Mouse (Mus musculus): ENCODE data around the gene Stip1. TPM values are rescaled to one million over a fixed set of nuclear protein-coding genes. Genes with fewer than 3 reads are reported as not detected.
A peak's percentile ranks its signal among the peaks of the same experiment; 100 is the strongest.

Stip1 gene
- polyA plus RNA-seq, 2 experiments, result 170 to 205 TPM

- H3K9ac ChIP-seq (ENCODE audit: low read depth, low read length, severe bottlenecking), result peak within 1 kb of the TSS; percentile 69
- ATAC-seq (ENCODE audit: low FRiP score, low read depth) (peak; percentile 75), DNase-seq (ENCODE audit: low spot score) (peak; percentile 91)
- TF ChIP-seq POLR2A (IDR thresholded peaks at IDR 0.05; ENCODE audit: borderline replicate concordance, extremely low read depth, insufficient read depth, insufficient read length), result 0 out of 2 replicates have a peak, but pooled peaks have one; percentile 12
- under 1% methylated on average over 42 of the region's 84 CpGs for WGBS
- peaks cover 23% of the 10 kb centered on the region for H3K4me1 ChIP-seq (ENCODE audit: control insufficient read depth, insufficient read depth, low read length)
- H3K4me3 ChIP-seq (replicated peaks; ENCODE audit: low read length), result peak within 1 kb of the TSS; percentile 67
- H3K27ac ChIP-seq (replicated peaks; ENCODE audit: low read depth, low read length), result peak within 1 kb of the TSS; percentile 87
- H3K4me2 ChIP-seq (replicated peaks; ENCODE audit: low read depth, low read length, severe bottlenecking), result peak within 1 kb of the TSS; percentile 86
- H3K36me3 ChIP-seq (ENCODE audit: control insufficient read depth, insufficient read depth, low read length), result peaks cover 14% of the 10 kb centered on the region; the same call in 1 of the 2 replicates
- H3K27me3 ChIP-seq (ENCODE audit: control insufficient read depth, insufficient read depth, low read length), result no peaks in the 10 kb centered on the region
- H3K9me3 ChIP-seq (ENCODE audit: control insufficient read depth, low read length), result no peaks in the 10 kb centered on the region
Observed at GRCm38 (mm10) chr19:6974211-6975205, 65.3 kb downstream of the Stip1 start, which contains the start of gene Ppp1r14b. TSS of gene Ppp1r14b (plus strand) at chr19:6974968.

GRCm38 (mm10) chr19:6973581-6974190 lies 66.1 kb downstream of the Stip1 start:
- H3K4me1 ChIP-seq (ENCODE audit: control insufficient read depth, insufficient read depth, low read length), result peaks cover 22% of the 10 kb centered on the region
- ATAC-seq (ENCODE audit: low FRiP score, low read depth), result no peak

DNA sequence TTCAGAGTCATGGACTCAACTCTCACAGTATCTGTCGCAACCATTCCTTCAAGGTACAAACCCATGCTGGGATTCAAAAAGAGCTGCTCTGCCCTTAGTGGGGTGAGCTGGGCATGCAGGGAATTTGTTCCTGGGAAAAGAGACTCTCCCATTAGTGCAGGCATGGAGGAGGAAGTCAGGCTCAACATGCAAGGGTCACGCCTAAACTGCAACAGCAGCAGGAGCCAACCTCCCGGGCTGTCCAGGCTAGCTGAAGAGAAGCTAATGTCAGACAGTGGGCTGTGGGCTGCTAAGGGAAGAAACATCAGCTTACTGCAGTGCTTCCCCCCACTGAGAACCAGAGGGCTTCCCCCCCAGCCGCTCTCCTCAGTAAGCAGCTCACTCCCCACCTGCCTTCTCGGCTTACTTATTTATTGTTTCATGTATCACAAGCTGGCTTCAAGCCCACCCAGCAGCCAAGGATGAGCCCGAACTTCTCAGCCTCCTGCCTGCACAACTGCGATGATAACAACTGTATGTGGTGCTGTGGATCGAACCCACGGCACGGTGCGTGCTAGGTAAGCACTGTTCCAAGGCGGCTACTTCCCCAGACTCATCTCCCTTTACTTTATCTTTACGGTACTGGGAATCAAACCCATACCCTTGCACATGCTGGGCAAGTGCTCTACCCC lies 67.4 kb downstream of the Stip1 start:
- no peak overlapping the region for H3K27ac ChIP-seq (replicated peaks; ENCODE audit: low read depth, low read length)
- H3K9ac ChIP-seq (ENCODE audit: low read depth, low read length, severe bottlenecking), result no peak overlapping the region
- no peak overlapping the region for H3K4me3 ChIP-seq (replicated peaks; ENCODE audit: low read length)
- no peak for ATAC-seq (ENCODE audit: low FRiP score, low read depth)
- no peaks in the 10 kb centered on the region for H3K27me3 ChIP-seq (ENCODE audit: control insufficient read depth, insufficient read depth, low read length)
- TF ChIP-seq POLR2A (IDR thresholded peaks at IDR 0.05; ENCODE audit: borderline replicate concordance, extremely low read depth, insufficient read depth, insufficient read length), result no peak
- H3K4me1 ChIP-seq (ENCODE audit: control insufficient read depth, insufficient read depth, low read length), result peaks cover 28% of the 10 kb centered on the region
- H3K4me2 ChIP-seq (replicated peaks; ENCODE audit: low read depth, low read length, severe bottlenecking), result no peak overlapping the region
- DNase-seq (ENCODE audit: low spot score), result no peak
- H3K36me3 ChIP-seq (ENCODE audit: control insufficient read depth, insufficient read depth, low read length), result 0 out of 2 replicates have a peak, but pooled peaks cover 2% of the 10 kb centered on the region
- WGBS, result 83% methylated on average over 13 of the region's 13 CpGs
- H3K9me3 ChIP-seq (ENCODE audit: control insufficient read depth, low read length), result no peaks in the 10 kb centered on the region

More at GRCm38 (mm10) chr19:6973581-6974190, 66.1 kb downstream of the Stip1 start:
- Histone ChIP-seq H3K4me2 (replicated peaks; ENCODE audit: low read depth, low read length, severe bottlenecking) (peak overlapping the region; percentile 86), H3K27me3 (ENCODE audit: control insufficient read depth, insufficient read depth, low read length) (no peaks in the 10 kb centered on the region), H3K9ac (ENCODE audit: low read depth, low read length, severe bottlenecking) (peak overlapping the region; percentile 69; the same call in 1 of the 2 replicates), H3K9me3 (ENCODE audit: control insufficient read depth, low read length) (no peaks in the 10 kb centered on the region), H3K36me3 (ENCODE audit: control insufficient read depth, insufficient read depth, low read length) (peaks cover 14% of the 10 kb centered on the region; the same call in 1 of the 2 replicates), H3K4me3 (replicated peaks; ENCODE audit: low read length) (peak overlapping the region; percentile 67), H3K27ac (replicated peaks; ENCODE audit: low read depth, low read length) (no peak overlapping the region)
- DNase-seq (ENCODE audit: low spot score), result no peak
- 30% methylated on average over 12 of the region's 12 CpGs for WGBS
- TF ChIP-seq POLR2A (IDR thresholded peaks at IDR 0.05; ENCODE audit: borderline replicate concordance, extremely low read depth, insufficient read depth, insufficient read length), result no peak

GRCm38 (mm10) chr19:6971644-6972043 lies 68.1 kb downstream of the Stip1 start:
- Histone ChIP-seq H3K9me3 (ENCODE audit: control insufficient read depth, low read length) (no peaks in the 10 kb centered on the region), H3K4me1 (ENCODE audit: control insufficient read depth, insufficient read depth, low read length) (peaks cover 27% of the 10 kb centered on the region), H3K36me3 (ENCODE audit: control insufficient read depth, insufficient read depth, low read length) (no peaks in the 10 kb centered on the region), H3K4me3 (replicated peaks; ENCODE audit: low read length) (no peak overlapping the region), H3K9ac (ENCODE audit: low read depth, low read length, severe bottlenecking) (no peak overlapping the region), H3K27ac (replicated peaks; ENCODE audit: low read depth, low read length) (no peak overlapping the region), H3K27me3 (ENCODE audit: control insufficient read depth, insufficient read depth, low read length) (no peaks in the 10 kb centered on the region), H3K4me2 (replicated peaks; ENCODE audit: low read depth, low read length, severe bottlenecking) (no peak overlapping the region)
- ATAC-seq (ENCODE audit: low FRiP score, low read depth) (no peak), DNase-seq (ENCODE audit: low spot score) (no peak)
- no peak for TF ChIP-seq POLR2A (IDR thresholded peaks at IDR 0.05; ENCODE audit: borderline replicate concordance, extremely low read depth, insufficient read depth, insufficient read length)
- 32% methylated on average over 6 of the region's 6 CpGs for WGBS

Other genes starting within 250 kb of the Stip1 start
- gene Rps6ka4, start 199.3 kb downstream of the Stip1 start, polyA plus RNA-seq (2012; rRNA removed), result 19.4 and 22.9 TPM in 2 replicates
- gene Rps6ka4, start 199.3 kb downstream of the Stip1 start, polyA plus RNA-seq (2014; fragmentation: Nextera tagmentation; extraction: Ambion mirVana), result 25.2 and 27.4 TPM in 2 replicates
- 1.8 and 2.2 TPM in 2 replicates for gene Ccdc88b, start 181.8 kb downstream of the Stip1 start, polyA plus RNA-seq (2012; rRNA removed)
- gene Ccdc88b, start 181.8 kb downstream of the Stip1 start, polyA plus RNA-seq (2014; fragmentation: Nextera tagmentation; extraction: Ambion mirVana), result 0.69 and 0.75 TPM in 2 replicates
- gene Trmt112, start 130.3 kb downstream of the Stip1 start, polyA plus RNA-seq (2012; rRNA removed), result 163 and 164 TPM in 2 replicates
- 163 and 167 TPM in 2 replicates for gene Trmt112, start 130.3 kb downstream of the Stip1 start, polyA plus RNA-seq (2014; fragmentation: Nextera tagmentation; extraction: Ambion mirVana)
- gene Prdx5, start 129.9 kb downstream of the Stip1 start, polyA plus RNA-seq (2012; rRNA removed), result 145 and 173 TPM in 2 replicates
- gene Prdx5, start 129.9 kb downstream of the Stip1 start, polyA plus RNA-seq (2014; fragmentation: Nextera tagmentation; extraction: Ambion mirVana), result 245 and 269 TPM in 2 replicates
- 20.3 and 25.5 TPM in 2 replicates for gene Esrra, start 118.2 kb downstream of the Stip1 start, polyA plus RNA-seq (2012; rRNA removed)
- gene Esrra, start 118.2 kb downstream of the Stip1 start, polyA plus RNA-seq (2014; fragmentation: Nextera tagmentation; extraction: Ambion mirVana), result 3.4 and 5.1 TPM in 2 replicates
- 2.8 and 5.6 TPM in 2 replicates for gene Catsperz, start 114.6 kb downstream of the Stip1 start, polyA plus RNA-seq (2012; rRNA removed)
- gene Catsperz, start 114.6 kb downstream of the Stip1 start, polyA plus RNA-seq (2014; fragmentation: Nextera tagmentation; extraction: Ambion mirVana), result 3.6 and 5.4 TPM in 2 replicates
- 0.91 and 1.1 TPM in 2 replicates for gene Kcnk4, start 105.5 kb downstream of the Stip1 start, polyA plus RNA-seq (2012; rRNA removed)
- gene Kcnk4, start 105.5 kb downstream of the Stip1 start, polyA plus RNA-seq (2014; fragmentation: Nextera tagmentation; extraction: Ambion mirVana), result 1.1 TPM in 2 replicates
- 75.1 and 76.5 TPM in 2 replicates for gene Bad, start 98.1 kb downstream of the Stip1 start, polyA plus RNA-seq (2012; rRNA removed)
- gene Bad, start 98.1 kb downstream of the Stip1 start, polyA plus RNA-seq (2014; fragmentation: Nextera tagmentation; extraction: Ambion mirVana), result 77.5 and 80.8 TPM in 2 replicates
- gene Gpr137, start 97.5 kb downstream of the Stip1 start, polyA plus RNA-seq (2012; rRNA removed), result 56.8 and 72.3 TPM in 2 replicates
- 28.5 and 31.8 TPM in 2 replicates for gene Gpr137, start 97.5 kb downstream of the Stip1 start, polyA plus RNA-seq (2014; fragmentation: Nextera tagmentation; extraction: Ambion mirVana)
- 277 and 304 TPM in 2 replicates for gene Ppp1r14b, start 65.0 kb downstream of the Stip1 start, polyA plus RNA-seq (2012; rRNA removed)
- 249 and 282 TPM in 2 replicates for gene Ppp1r14b, start 65.0 kb downstream of the Stip1 start, polyA plus RNA-seq (2014; fragmentation: Nextera tagmentation; extraction: Ambion mirVana)
- 80.6 and 102 TPM in 2 replicates for gene Plcb3, start 63.5 kb downstream of the Stip1 start, polyA plus RNA-seq (2012; rRNA removed)
- 36.6 and 42.4 TPM in 2 replicates for gene Plcb3, start 63.5 kb downstream of the Stip1 start, polyA plus RNA-seq (2014; fragmentation: Nextera tagmentation; extraction: Ambion mirVana)
- gene Fkbp2, start 59.5 kb downstream of the Stip1 start, polyA plus RNA-seq (2012; rRNA removed), result 39.9 and 73.3 TPM in 2 replicates
- 71.5 and 80.5 TPM in 2 replicates for gene Fkbp2, start 59.5 kb downstream of the Stip1 start, polyA plus RNA-seq (2014; fragmentation: Nextera tagmentation; extraction: Ambion mirVana)
- gene Vegfb, start 52.3 kb downstream of the Stip1 start, polyA plus RNA-seq (2012; rRNA removed), result 46.7 and 55.7 TPM in 2 replicates
- gene Vegfb, start 52.3 kb downstream of the Stip1 start, polyA plus RNA-seq (2014; fragmentation: Nextera tagmentation; extraction: Ambion mirVana), result 44.9 and 54.5 TPM in 2 replicates
- 32.4 and 38.0 TPM in 2 replicates for gene Dnajc4, start 47.4 kb downstream of the Stip1 start, polyA plus RNA-seq (2012; rRNA removed)
- 24.4 and 26.8 TPM in 2 replicates for gene Dnajc4, start 47.4 kb downstream of the Stip1 start, polyA plus RNA-seq (2014; fragmentation: Nextera tagmentation; extraction: Ambion mirVana)
- 22.1 and 27.7 TPM in 2 replicates for gene Nudt22, start 43.9 kb downstream of the Stip1 start, polyA plus RNA-seq (2012; rRNA removed)
- gene Nudt22, start 43.9 kb downstream of the Stip1 start, polyA plus RNA-seq (2014; fragmentation: Nextera tagmentation; extraction: Ambion mirVana), result 21.5 and 21.9 TPM in 2 replicates
- 15.1 and 19.9 TPM in 2 replicates for gene Trpt1, start 43.8 kb downstream of the Stip1 start, polyA plus RNA-seq (2012; rRNA removed)
- 10.7 and 12.0 TPM in 2 replicates for gene Trpt1, start 43.8 kb downstream of the Stip1 start, polyA plus RNA-seq (2014; fragmentation: Nextera tagmentation; extraction: Ambion mirVana)
- 10.1 and 13.1 TPM in 2 replicates for gene Fermt3, start 20.5 kb downstream of the Stip1 start, polyA plus RNA-seq (2012; rRNA removed)
- 10.2 and 10.8 TPM in 2 replicates for gene Fermt3, start 20.5 kb downstream of the Stip1 start, polyA plus RNA-seq (2014; fragmentation: Nextera tagmentation; extraction: Ambion mirVana)
- 24.6 and 27.4 TPM in 2 replicates for gene Macrod1, start 16.8 kb upstream of the Stip1 start, polyA plus RNA-seq (2012; rRNA removed)
- gene Macrod1, start 16.8 kb upstream of the Stip1 start, polyA plus RNA-seq (2014; fragmentation: Nextera tagmentation; extraction: Ambion mirVana), result 16.6 and 19.7 TPM in 2 replicates
- gene Flrt1, start 65.8 kb upstream of the Stip1 start, polyA plus RNA-seq (2012; rRNA removed), result 2.2 and 3.2 TPM in 2 replicates
- 8.5 and 9.6 TPM in 2 replicates for gene Flrt1, start 65.8 kb upstream of the Stip1 start, polyA plus RNA-seq (2014; fragmentation: Nextera tagmentation; extraction: Ambion mirVana)
- 157 and 181 TPM in 2 replicates for gene Otub1, start 166.3 kb upstream of the Stip1 start, polyA plus RNA-seq (2012; rRNA removed)
- gene Otub1, start 166.3 kb upstream of the Stip1 start, polyA plus RNA-seq (2014; fragmentation: Nextera tagmentation; extraction: Ambion mirVana), result 203 and 212 TPM in 2 replicates
- gene Cox8a, start 177.6 kb upstream of the Stip1 start, polyA plus RNA-seq (2012; rRNA removed), result 478 and 552 TPM in 2 replicates
- gene Cox8a, start 177.6 kb upstream of the Stip1 start, polyA plus RNA-seq (2014; fragmentation: Nextera tagmentation; extraction: Ambion mirVana), result 850 and 909 TPM in 2 replicates
- 55.9 and 62.8 TPM in 2 replicates for gene Naa40, start 201.2 kb upstream of the Stip1 start, polyA plus RNA-seq (2012; rRNA removed)
- gene Naa40, start 201.2 kb upstream of the Stip1 start, polyA plus RNA-seq (2014; fragmentation: Nextera tagmentation; extraction: Ambion mirVana), result 50.1 and 54.1 TPM in 2 replicates
- 69.4 and 80.9 TPM in 2 replicates for gene Rcor2, start 227.4 kb upstream of the Stip1 start, polyA plus RNA-seq (2012; rRNA removed)
- 9.8 and 10.2 TPM in 2 replicates for gene Rcor2, start 227.4 kb upstream of the Stip1 start, polyA plus RNA-seq (2014; fragmentation: Nextera tagmentation; extraction: Ambion mirVana)

All from limb, embryonic 14.5 days (tissue).